Mouse (Mus musculus) kidney, adult 11 months (tissue): Measurements from ENCODE around the gene Zfp988.
"Not testable (repeated sequence)": the region's sequence is repeated elsewhere in the genome, so short reads cannot be mapped to it uniquely, and the experiment has no call there.

ENCODE experiments used
- DNase-seq: peaks from one replicate; pipeline ENCODE4 v3.0.0; 2022

Gene Zfp988

DNA sequence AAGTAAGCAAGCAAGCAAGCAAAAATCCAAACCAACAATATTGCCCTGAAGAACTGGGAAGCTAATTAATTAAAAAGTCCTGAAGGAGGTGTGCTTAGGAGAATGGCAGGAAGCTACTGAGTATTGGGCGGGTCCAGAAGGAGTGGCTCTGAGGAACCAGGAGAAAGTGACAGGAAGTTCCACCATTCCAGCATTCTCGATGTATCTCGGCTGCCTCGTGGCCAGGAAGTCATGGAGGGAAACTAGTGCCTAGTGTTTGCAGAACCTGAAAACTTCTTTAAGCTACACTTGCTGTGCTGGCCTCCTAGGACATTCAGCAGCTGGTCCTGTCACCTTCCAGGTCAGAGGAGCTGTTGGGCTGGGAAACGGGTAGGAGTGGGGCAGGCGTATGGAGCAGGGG is at the start of gene Zfp988:
Gene Zfp988, plus strand, starts transcription at position 239 of the 400 bp plus-strand sequence.
- DNase-seq, result not testable (repeated sequence)

DNA sequence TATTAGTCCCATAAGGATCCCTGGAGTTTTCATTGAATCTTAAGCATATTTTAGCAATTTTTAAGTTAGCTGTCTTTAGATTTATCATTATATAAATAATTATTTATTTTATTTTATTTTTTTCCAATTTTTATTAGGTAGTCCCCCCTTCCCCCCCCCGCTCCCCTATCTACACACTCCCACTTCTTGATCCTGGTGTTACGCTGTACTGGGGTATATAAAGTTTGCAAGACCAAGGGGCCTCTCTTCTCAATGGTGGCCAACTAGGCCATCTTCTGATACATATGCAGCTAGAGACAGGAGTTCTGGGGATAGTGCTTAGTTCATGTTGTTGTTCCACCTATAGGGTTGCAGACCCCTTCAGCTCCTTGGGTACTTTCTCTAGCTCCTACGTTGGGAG is 42.8 kb upstream of the Zfp988 start:
- not testable (repeated sequence) for DNase-seq

- DNase-seq, result not testable (repeated sequence)
Observed at GRCm38 (mm10) chr4:147267302-147267701, 38.2 kb upstream of the Zfp988 start.

GRCm38 (mm10) chr4:147268735-147269134 is 36.7 kb upstream of the Zfp988 start:
- DNase-seq, result not testable (repeated sequence)

- DNase-seq, result not testable (repeated sequence)
Observed at GRCm38 (mm10) chr4:147270026-147270425, 35.4 kb upstream of the Zfp988 start.

DNA sequence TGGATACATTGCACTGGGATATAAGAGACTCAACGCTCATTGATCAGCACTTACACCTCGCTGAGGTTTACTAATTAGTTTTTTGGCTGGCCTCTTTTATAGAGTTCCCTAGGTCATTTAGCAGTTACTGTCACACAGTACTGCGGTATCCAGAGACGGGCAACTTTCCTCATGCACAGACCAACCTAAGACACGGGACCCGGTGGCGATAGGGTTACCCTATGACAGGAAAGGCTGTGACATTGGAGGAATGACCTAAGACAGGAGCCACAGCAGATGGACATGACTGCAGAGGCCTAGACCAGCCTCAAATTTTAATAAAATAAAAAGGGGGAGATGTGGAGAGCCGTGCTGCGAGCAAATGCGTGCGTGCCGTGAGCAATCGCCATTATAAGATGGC is 33.9 kb upstream of the Zfp988 start:
- not testable (repeated sequence) for DNase-seq

GRCm38 (mm10) chr4:147275021-147275772 is 30.3 kb upstream of the Zfp988 start:
- DNase-seq, result not testable (repeated sequence)

GRCm38 (mm10) chr4:147275773-147276140 is 29.7 kb upstream of the Zfp988 start:
- DNase-seq, result not testable (repeated sequence)

DNA sequence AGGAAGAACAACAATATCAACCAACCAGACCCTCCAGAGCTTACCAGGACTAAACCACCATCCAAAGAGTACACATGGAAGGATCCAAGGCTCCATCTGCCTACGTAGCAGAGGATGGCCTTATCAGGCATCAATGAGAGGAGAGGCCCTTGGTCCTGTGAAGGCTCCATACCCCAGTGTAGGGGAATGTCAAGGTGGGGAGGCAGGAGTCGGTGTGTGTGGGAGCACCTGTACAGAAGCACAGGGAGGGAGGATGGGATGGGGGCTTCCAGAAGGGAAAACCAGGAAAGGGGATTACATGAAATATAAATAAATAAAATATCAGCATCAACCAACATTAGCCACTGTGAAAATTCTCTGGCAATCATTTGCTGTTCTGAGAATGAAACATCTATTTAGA is 25.1 kb upstream of the Zfp988 start:
- not testable (repeated sequence) for DNase-seq

GRCm38 (mm10) chr4:147298585-147298984 is 6.9 kb upstream of the Zfp988 start:
- DNase-seq, result not testable (repeated sequence)

DNA sequence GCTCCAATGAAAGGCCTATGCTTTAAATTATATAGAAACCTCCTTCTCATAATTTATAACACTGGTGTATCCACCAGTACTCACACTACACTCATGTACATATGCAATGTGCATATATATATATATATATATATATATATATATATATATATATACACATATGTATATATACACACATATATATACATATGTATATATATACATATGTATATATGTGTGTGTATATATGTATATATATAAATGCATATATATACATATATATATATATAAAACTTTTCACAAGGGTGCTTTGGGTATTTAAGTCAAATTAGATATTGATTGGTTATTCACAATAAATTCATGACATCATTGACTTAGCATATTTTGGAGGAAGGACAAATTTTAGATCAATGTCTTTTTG is 3.1 kb upstream of the Zfp988 start:
- DNase-seq, result not testable (repeated sequence)

- DNase-seq, result not testable (repeated sequence)
Observed at GRCm38 (mm10) chr4:147335036-147335690, 29.7 kb downstream of the Zfp988 start.

DNA sequence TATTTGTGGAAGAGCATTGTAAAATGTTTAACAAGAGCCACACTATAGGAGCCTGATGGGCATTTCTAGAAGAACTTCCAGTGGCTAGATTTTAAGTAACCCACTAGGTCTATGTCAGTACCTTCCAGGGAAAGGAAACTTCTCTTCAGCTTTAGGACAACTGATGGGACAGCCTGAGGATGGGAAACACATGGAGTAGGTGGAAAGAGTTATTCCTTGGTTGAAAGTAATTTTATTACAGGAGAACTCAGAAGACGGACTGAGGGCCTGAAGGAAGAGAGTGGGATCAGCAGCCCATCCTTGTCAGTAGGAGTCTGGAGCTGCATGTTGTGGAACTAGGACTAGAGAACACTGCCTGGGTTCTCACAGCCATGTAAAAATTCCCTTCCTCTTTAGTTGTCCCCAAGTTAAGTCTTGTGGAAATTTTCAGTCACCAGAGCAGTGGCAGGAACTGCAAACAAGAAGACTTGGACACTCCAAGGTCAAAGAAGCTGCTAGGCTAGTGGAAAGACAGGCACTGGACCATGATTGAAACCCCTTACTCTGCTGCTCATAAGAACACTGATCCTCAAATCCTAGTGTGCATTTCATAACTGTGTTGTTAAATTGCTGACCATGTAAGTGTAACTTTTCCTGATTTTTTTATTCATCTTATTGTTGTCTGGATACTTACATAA is 30.4 kb downstream of the Zfp988 start:
- peak; percentile 6 for DNase-seq

- peak; percentile 9 for DNase-seq
Observed at GRCm38 (mm10) chr4:147336368-147337195, 31.1 kb downstream of the Zfp988 start.

DNA sequence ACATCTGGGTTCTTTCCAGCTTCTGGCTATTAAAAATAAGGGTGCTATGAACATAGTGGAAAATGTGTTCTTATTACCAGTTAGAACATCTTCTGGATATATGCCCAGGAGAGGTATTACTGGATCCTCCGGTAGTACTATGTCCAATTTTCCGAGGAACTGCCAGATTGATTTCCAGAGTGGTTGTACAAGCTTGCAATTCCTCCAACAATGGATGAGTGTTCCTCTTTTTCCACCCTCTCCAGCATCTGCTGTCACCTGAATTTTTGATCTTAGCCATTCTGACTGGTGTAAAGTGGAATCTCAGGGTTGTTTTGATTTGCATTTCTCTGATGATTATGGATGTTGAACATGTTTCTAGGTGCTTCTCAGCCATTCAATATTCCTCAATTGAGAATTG is 32.0 kb downstream of the Zfp988 start:
- peak; percentile 1 for DNase-seq

- peak; percentile 8 for DNase-seq
Observed at GRCm38 (mm10) chr4:147338032-147338610, 32.6 kb downstream of the Zfp988 start.

GRCm38 (mm10) chr4:147338706-147339105 is 33.2 kb downstream of the Zfp988 start:
- DNase-seq, result peak; percentile 1

DNA sequence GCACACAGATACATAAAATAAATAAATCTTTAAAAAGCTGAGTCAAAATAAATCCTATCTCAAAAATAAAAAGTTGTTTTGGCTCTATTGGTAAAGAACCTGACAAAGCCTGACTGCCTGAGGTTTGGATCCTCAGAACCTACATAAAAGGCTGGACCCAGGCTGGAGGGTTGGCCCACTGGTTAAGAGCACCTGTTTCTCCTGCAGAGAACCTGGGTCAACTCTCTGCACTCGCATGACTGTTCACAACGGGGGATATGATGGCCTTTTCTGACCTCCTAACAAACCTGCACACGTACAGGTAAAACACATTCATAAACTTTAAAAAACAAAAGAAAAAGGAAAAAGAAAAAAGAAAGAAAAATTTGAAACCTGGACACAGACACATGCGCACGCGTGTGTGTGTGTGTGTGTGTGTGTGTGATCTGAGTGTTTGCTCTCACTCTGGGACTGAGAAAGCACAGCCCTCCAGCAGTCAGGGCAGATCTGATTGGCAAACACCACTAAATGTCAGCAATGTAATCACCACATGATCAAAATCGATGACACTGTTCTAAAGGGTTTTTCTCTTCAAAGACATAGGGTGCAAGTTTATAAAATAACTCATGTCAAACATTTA is 34.2 kb downstream of the Zfp988 start:
- peak; percentile 14 for DNase-seq

- peak; percentile 1 for DNase-seq
Observed at GRCm38 (mm10) chr4:147340236-147340635, 34.8 kb downstream of the Zfp988 start.

GRCm38 (mm10) chr4:147340876-147341275 is 35.4 kb downstream of the Zfp988 start:
- peak; percentile 2 for DNase-seq

DNA sequence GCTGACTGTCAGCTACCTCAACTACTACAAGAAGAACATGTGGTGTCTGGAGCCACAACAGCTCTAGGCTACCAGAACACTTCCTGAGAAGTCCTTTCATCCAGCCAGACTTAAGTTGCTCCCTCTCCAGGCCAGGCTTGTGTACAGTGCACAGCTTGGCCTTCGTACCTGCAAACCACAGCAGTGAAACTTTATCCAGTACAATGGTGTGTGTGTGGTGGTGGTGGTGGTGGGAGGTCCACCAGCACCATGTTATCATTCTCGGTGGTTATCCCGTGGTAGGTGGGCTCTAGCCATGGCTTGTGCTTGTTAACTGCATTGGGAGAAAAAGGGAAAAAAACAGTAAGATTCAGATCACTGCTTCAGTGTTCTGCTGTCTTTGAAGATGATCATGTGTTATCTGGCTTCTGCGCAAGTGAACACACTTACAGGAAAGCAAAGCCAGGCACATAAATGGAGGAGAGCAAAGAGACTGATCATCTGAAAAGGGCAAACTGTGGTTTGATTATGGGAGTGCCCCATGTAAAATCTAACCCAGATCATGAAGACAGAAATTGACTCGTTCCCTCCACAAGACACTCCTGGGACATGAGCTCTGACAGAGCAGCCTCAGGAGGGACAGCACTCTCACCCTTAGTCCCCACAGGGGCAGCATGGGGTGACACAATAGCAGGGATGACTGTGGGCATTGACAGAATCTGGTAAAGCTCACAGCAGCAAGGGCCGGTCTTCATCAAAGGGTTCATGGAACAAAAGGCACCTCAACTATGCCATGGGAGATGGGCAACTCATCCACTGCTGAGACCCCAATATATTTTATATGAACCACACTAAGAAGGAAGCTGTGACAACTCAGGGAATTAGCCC is 37.8 kb downstream of the Zfp988 start:
- DNase-seq, result peak; percentile 8
